Mouse (Mus musculus): ENCODE results near the gene Ppp1r27.
"Not testable (repeated sequence)": the region's sequence is repeated elsewhere in the genome, so short reads cannot be mapped to it uniquely, and the experiment has no call there.

The Ppp1r27 gene

GRCm38 (mm10) chr11:120550810-120551440, at the start of gene Ppp1r27:
Gene Ppp1r27 (minus strand): TSS chr11:120551132.
- DNase-seq = no peak

GRCm38 (mm10) chr11:120600716-120601115, 49.8 kb upstream of the Ppp1r27 start:
- DNase-seq = no peak

GRCm38 (mm10) chr11:120598990-120599549, 48.1 kb upstream of the Ppp1r27 start:
- DNase-seq = no peak

GRCm38 (mm10) chr11:120598283-120598989, 47.5 kb upstream of the Ppp1r27 start, which contains the start of the genes Alyref and Anapc11:
Gene Alyref (minus strand): TSS chr11:120598365.
Gene Anapc11 (plus strand): TSS chr11:120598421.
- peak; percentile 87 for DNase-seq

- no peak for DNase-seq
These were observed 46.6 kb upstream of the Ppp1r27 start for GRCm38 (mm10) chr11:120597240-120598235.

- no peak for DNase-seq
These were observed 37.6 kb upstream of the Ppp1r27 start for GRCm38 (mm10) chr11:120588531-120588930.

- DNase-seq = no peak
These were observed 33.0 kb upstream of the Ppp1r27 start for GRCm38 (mm10) chr11:120583937-120584336.

GRCm38 (mm10) chr11:120582982-120583293, 32.0 kb upstream of the Ppp1r27 start:
- DNase-seq = not testable (repeated sequence)

GRCm38 (mm10) chr11:120582268-120582981, 31.5 kb upstream of the Ppp1r27 start:
- no peak for DNase-seq

GRCm38 (mm10) chr11:120581490-120582267, 30.7 kb upstream of the Ppp1r27 start, which contains the start of gene Arhgdia:
Gene Arhgdia (minus strand): TSS chr11:120581624.
- DNase-seq = peak; percentile 86

- peak; percentile 49 for DNase-seq
These were observed 30.0 kb upstream of the Ppp1r27 start for GRCm38 (mm10) chr11:120580871-120581331.

- DNase-seq = no peak
These were observed 29.3 kb upstream of the Ppp1r27 start for GRCm38 (mm10) chr11:120580190-120580589.

GRCm38 (mm10) chr11:120579316-120580107, 28.6 kb upstream of the Ppp1r27 start:
- DNase-seq = peak; percentile 81

GRCm38 (mm10) chr11:120578694-120579243, 27.8 kb upstream of the Ppp1r27 start:
- DNase-seq = no peak

- DNase-seq = no peak
These were observed 27.2 kb upstream of the Ppp1r27 start for GRCm38 (mm10) chr11:120578024-120578693.

- DNase-seq = peak; percentile 45
These were observed 26.5 kb upstream of the Ppp1r27 start for GRCm38 (mm10) chr11:120577211-120578023.

GRCm38 (mm10) chr11:120576365-120576981, 25.5 kb upstream of the Ppp1r27 start:
- no peak for DNase-seq

- DNase-seq = no peak
These were observed 25.0 kb upstream of the Ppp1r27 start for GRCm38 (mm10) chr11:120575940-120576339.

Measured in cerebellum, adult 8-10 months (tissue).